Mouse (Mus musculus) forelimb bud, embryonic 11.5 days (tissue): Measurements from ENCODE around the gene Phykpl.

ENCODE experiments used
- DNase-seq: peaks from one replicate; pipeline ENCODE4 v3.0.0-alpha.2; 2012; ENCODE audit warnings: low read depth, low spot score

Gene Phykpl

GRCm38 (mm10) chr11:51584431-51585248 lies at the start of gene Phykpl:
TSS of gene Phykpl (plus strand) at chr11:51584757.
- peak; percentile 96 for DNase-seq

- DNase-seq, result no peak
Observed at GRCm38 (mm10) chr11:51538388-51538787, 46.2 kb upstream of the Phykpl start.

GRCm38 (mm10) chr11:51538919-51539758 lies 45.4 kb upstream of the Phykpl start:
- no peak for DNase-seq

- DNase-seq, result peak; percentile 97
Observed at GRCm38 (mm10) chr11:51539759-51540282, 44.7 kb upstream of the Phykpl start.

GRCm38 (mm10) chr11:51542424-51542823 lies 42.1 kb upstream of the Phykpl start:
- DNase-seq, result no peak

- peak; percentile 86 for DNase-seq
Observed at GRCm38 (mm10) chr11:51543487-51544050, 41.0 kb upstream of the Phykpl start.

GRCm38 (mm10) chr11:51544413-51544812 lies 40.1 kb upstream of the Phykpl start:
- no peak for DNase-seq

DNA sequence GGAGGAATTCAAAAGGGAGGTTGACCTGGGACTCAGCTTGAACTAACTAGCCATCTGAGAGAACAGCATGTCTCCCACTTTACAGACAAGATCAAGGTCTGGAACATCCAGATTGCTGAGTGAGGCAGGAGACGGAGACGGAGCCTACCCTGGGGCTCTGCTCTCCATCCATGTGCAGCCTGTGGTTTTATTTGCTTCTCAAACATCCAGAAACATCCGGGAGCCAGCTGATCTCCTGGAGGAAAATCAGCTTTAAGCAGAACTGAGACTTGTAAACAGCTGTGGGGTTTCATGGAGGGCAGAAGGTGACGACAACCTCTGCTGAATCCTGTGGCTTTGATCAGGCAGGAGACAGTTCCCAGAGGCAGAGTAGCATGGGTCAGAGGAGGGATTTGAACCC lies 38.7 kb upstream of the Phykpl start:
- DNase-seq, result no peak

DNA sequence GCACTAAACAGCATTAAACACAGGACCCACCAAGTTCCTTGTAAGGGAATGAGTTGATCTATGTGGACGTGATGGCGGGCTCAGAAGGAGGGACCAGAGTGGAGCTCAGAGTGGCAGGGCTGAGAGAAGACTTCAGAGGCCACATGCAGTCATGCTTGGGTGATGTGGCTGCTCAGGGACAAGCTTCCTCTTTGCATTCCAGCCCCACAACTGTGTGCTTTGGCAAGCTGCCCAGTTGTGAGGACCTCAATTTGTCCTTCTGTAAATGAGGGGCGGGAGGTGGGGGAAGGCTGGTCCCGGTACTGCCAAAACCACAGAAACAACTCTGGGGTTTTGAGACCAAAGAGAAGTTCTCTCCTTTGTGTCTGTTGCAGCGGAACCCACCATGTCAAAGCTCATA lies 33.3 kb upstream of the Phykpl start:
- no peak for DNase-seq

DNA sequence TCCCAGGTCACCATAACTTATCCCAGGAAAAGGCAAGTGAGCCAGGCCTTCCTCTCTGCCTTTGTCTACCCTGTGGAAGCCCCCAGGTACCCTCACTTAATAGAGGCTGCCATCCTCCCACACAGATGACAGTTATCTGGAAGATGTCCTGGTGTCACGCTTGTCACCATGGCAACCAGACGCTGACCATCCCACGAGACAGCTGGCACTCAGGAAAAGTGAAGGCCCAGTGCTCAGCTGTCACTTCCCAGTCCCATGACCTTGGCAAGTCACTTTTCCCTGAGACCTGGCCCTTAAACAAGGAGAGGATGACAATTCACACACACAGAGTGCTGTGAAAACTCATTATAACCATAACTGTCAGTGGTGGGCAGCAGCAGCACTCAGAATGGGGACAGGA lies 32.5 kb upstream of the Phykpl start:
- no peak for DNase-seq

DNA sequence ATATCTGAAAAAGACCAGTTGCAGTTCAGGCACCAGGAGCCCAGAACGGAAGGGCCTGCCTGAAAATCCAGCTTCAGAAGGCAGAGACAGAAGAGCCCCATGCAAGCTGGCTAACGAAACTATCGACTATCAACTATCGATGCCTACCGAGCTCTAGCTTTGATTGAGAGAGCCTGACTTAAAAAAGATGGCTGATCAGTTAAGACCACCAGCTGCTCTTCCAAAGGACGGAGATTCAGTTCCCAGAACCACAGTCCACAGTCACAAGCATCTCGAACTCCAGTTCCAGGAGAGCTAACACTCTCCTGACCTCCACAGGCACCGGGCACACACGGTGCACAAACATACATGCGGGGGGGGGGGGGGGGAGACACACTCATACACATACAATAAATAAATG lies 30.0 kb upstream of the Phykpl start:
- no peak for DNase-seq

DNA sequence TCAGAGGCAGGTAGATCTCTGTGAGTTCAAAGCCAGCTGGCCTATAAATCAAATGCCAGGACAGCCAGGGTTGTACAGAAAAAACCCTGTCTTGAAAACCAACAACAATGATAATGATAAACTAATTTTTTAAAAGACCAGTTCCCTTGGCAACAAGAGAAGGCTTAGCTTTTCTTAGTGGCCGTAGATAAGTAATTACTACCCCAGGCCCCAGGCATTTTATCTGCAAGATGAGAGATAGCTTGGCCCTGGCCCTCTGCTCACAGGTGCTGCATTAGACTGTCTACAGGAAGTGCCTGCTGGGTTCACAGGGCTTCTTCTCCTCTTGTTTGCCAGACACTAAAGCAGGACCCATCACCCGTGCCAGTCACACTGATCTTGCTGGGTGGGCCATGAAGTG lies 29.5 kb upstream of the Phykpl start:
- DNase-seq, result no peak

DNA sequence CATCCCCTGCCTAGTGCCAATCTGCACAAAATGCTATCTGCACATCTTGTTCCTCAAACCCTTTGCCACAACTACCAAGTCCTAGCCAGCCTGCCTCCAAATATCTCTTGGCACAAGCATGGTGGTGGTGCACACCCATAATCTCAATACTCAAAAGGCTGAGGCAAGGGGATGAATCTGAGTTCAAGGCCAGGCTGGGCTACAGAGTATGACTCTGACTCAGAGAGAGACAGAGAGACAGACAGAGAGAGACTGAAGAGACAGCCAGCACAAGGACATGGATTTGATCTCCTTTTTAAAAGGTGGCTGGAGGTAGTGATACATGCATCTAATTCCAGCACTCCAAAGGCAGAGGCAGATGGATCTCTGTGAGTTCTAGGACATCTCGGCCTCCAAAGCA lies 21.3 kb upstream of the Phykpl start:
- no peak for DNase-seq

DNA sequence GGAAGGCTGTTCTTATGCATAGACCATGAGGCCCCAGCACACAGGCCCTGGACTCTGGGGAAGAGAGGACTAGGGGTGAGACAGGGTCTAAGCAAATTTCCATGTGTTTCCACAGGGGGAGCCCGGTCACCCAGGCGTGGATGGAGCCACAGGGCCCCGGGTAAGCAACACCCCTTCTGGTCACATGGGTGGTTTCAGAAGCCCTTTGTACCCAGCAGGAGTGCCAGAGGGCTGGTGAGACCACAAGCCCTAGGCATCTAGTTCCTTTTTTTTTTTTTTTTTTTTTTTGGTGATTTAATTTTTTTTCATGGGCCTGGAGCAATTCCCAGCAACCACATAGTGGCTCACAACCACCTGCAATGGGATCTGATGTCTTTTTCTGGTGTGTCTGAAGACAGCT lies 19.5 kb upstream of the Phykpl start:
- no peak for DNase-seq

GRCm38 (mm10) chr11:51565951-51566350 lies 18.6 kb upstream of the Phykpl start:
- no peak for DNase-seq

- DNase-seq, result no peak
Observed at GRCm38 (mm10) chr11:51568801-51569200, 15.8 kb upstream of the Phykpl start.

DNA sequence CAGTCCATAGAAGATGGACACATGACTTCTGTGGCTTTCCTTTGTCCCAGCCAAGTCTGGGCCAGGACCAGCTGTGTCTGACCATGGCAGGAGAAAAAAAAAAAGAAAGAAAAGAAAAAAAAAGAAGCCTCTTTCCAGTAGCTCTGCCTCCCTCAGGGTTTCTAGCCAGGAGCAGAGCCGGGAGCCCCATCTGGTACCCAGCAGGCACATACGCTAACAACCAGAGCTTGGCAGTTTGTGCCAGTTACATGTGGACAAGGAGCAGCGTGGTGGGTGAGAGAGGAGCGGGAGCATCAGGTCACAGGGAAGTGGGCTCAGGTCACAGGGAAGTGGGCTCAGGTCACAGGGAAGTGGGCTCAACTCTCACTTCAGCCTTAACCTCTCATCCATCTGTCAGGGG lies 8.1 kb upstream of the Phykpl start:
- DNase-seq, result no peak

DNA sequence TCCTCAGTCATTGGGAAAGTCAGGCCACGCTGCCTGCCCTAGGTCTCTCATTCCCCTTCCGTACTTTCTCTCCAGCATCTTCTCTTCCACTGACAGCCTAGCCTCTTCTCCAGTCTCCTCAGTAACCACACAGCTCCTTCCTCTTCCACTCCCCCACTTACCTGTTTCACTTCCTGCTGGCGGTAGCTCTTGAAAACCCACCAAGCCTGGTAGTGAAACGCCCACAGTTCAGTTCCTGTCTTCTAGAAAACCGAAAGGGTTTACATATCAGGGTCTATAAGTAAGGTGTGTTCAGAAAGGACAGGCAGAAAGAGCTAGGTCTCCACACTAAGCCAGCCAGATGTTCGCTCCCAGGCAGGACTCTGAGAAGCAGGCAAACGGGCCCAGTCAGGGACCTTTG lies 7.0 kb upstream of the Phykpl start:
- no peak for DNase-seq

DNA sequence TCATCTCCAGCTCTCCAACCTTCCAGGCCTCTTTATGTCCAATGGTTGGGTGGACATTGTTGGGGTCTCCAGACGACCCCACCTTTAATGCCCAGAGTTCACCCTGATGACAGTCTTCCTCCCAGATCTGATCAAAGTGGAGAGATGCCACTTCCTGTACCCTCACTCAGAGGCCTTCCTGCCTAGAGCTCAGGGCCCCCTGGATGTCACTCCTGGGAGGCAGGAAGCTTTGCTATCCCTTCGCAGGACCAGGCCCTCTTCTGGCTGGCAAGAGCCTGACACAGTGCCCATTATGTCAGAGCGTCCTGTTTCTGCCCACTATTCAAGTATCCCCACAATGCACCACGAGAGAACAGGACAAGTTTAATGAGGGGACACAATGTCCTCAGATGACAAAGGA lies 5.5 kb upstream of the Phykpl start:
- no peak for DNase-seq

DNA sequence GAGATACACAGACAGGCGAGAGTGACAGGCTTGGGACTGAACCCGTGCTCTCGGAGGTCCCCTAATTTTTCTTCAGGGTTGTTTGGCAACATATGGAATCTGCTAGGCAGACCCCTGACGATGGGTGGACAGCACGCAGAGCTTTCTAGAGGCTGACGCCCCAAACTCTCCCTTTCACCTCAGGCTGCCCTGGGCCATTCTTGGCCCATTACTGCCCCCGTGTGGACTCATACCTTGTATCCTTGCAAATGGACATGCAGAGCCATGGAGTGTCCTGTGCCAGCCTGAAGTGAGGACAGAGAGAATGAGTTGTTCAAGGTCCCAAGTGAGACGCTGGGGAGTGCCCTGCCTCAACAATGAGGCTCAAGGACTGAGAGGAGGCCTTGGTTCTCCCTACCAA lies 1.8 kb upstream of the Phykpl start:
- DNase-seq, result peak; percentile 83

GRCm38 (mm10) chr11:51584057-51584430 lies 513 bp upstream of the Phykpl start:
- DNase-seq, result no peak

DNA sequence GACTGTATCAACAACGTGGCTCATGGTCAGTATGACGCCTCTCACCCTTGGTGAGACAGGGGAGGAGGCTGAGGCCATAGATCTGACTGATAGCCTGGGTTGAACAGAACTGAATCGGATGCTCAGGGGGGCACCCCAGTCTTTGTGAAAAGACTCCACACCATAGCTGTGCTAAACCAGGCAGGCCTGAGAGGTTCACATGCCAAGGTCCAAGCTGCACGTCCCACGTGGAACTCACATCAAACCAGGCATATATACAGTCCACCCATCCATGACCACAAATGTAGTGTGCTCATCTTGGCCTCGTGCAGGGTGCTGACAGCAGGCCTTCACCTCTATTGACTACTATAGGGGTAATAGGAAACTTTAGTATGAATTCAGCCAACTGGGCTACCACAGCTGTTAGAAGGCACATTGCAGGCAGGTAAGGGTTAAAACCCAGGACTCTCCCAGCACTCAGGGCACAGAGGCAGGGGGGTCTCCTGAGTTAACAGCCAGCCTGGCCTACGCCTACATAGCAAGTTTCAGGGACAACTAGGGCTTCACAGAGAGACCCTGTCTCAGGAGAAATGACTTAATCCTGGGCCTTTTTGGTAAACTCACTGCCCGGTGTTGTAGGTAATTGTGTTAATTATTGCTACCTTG lies 1.2 kb downstream of the Phykpl start:
- no peak for DNase-seq
